Mouse (Mus musculus) lung, embryonic 16.5 days (tissue): ENCODE data around the gene Col28a1. TPM values are rescaled to one million over a fixed set of nuclear protein-coding genes. Genes with fewer than 3 reads are reported as not detected.
"Not testable (repeated sequence)": the region's sequence is repeated elsewhere in the genome, so short reads cannot be mapped to it uniquely, and the experiment has no call there.

Experiments
- ATAC-seq: fragments of 200-750 bp; cut with Nextera tagmentation; 2 replicates; pipeline ENCODE4 v1.8.0; 2017; ENCODE audit warnings: low read depth, mild to moderate bottlenecking, moderate library complexity
- H3K27ac ChIP-seq: fragments of 300-500 bp; sonication (generic); 2 replicates; pipeline ENCODE4 v1.5.1; 2014; ENCODE audit warnings: mild to moderate bottlenecking, control low read depth, low read length
- H3K27me3 ChIP-seq: fragments of 300-500 bp; sonication (generic); 2 replicates; pipeline ENCODE4 v1.6.1; 2014; ENCODE audit warnings: low read depth, low read length, mixed read lengths; ENCODE audit not compliant: control insufficient read depth, insufficient read depth
- H3K36me3 ChIP-seq: fragments of 300-500 bp; sonication (generic); 2 replicates; pipeline ENCODE4 v1.6.1; 2014; ENCODE audit warnings: low read length; ENCODE audit not compliant: control insufficient read depth, insufficient read depth
- H3K4me1 ChIP-seq: fragments of 300-500 bp; sonication (generic); replicated peaks from 2 replicates; pipeline ENCODE4 v1.6.1; 2014; ENCODE audit warnings: low read length, mixed read lengths; ENCODE audit not compliant: control insufficient read depth, insufficient read depth
- H3K4me2 ChIP-seq: fragments of 300-500 bp; sonication (generic); 2 replicates; pipeline ENCODE4 v1.6.1; 2014; ENCODE audit warnings: low read depth, low read length, control low read depth
- H3K4me3 ChIP-seq: fragments of 300-500 bp; sonication (generic); 2 replicates; pipeline ENCODE4 v1.5.1; 2014; ENCODE audit warnings: mild to moderate bottlenecking, low read length, control low read depth
- H3K9ac ChIP-seq: fragments of 300-500 bp; sonication (generic); 2 replicates; pipeline ENCODE4 v1.6.1; 2014; ENCODE audit warnings: low read length, control low read depth
- H3K9me3 ChIP-seq: fragments of 300-500 bp; sonication (generic); 2 replicates; pipeline ENCODE4 v1.6.1; 2016; ENCODE audit warnings: low read length; ENCODE audit not compliant: control insufficient read depth
- WGBS: fragments of 180-500 bp; shearing (Covaris S2); extraction: QIAGEN DNeasy Blood & Tissue Kit; methylation state at CpG from one replicate; pipeline ENCODE4 v1.1.7; 2014; 5-methylcytosine and 5-hydroxymethylcytosine counted together
- polyA plus RNA-seq: library from polyadenylated mRNA; unstranded; fragments of >200 nt; fragmentation: Nextera tagmentation; extraction: Ambion mirVana; gene quantifications from 2 replicates; pipeline ENCODE4 v1.2.1, GENCODE M21; 2015

The Col28a1 gene
- polyA plus RNA-seq, 1 experiment from 2014 or later = 2.2 TPM

GRCm38 (mm10) chr6:7994736-7995135 lies 197.7 kb downstream of the Col28a1 start:
- 81% methylated on average over 4 of the region's 4 CpGs for WGBS
- no peaks in the 10 kb centered on the region for H3K4me1 ChIP-seq
- no peaks in the 10 kb centered on the region for H3K36me3 ChIP-seq
- H3K4me2 ChIP-seq = no peak overlapping the region
- H3K9ac ChIP-seq = no peak overlapping the region
- no peaks in the 10 kb centered on the region for H3K9me3 ChIP-seq
- H3K27me3 ChIP-seq = no peaks in the 10 kb centered on the region
- ATAC-seq = no peak
- H3K4me3 ChIP-seq = no peak overlapping the region
- no peak overlapping the region for H3K27ac ChIP-seq

- H3K36me3 ChIP-seq = no peaks in the 10 kb centered on the region
- no peak overlapping the region for H3K27ac ChIP-seq
- H3K4me3 ChIP-seq = peak overlapping the region; percentile 42
- no peaks in the 10 kb centered on the region for H3K9me3 ChIP-seq
- H3K9ac ChIP-seq = no peak overlapping the region
- H3K27me3 ChIP-seq = no peaks in the 10 kb centered on the region
- H3K4me1 ChIP-seq = no peaks in the 10 kb centered on the region
- peak overlapping the region; percentile 52 for H3K4me2 ChIP-seq
- WGBS = 20% methylated on average over 7 of the region's 7 CpGs
- peak; percentile 60; the same call in 1 of the 2 replicates for ATAC-seq
These were observed 208.8 kb downstream of the Col28a1 start for GRCm38 (mm10) chr6:7983646-7983979.

- not testable (repeated sequence) for ATAC-seq, H3K27me3 ChIP-seq, H3K36me3 ChIP-seq, H3K9me3 ChIP-seq, H3K27ac ChIP-seq, H3K4me1 ChIP-seq
- Histone ChIP-seq H3K4me3 (peak overlapping the region; percentile 42), H3K4me2 (peak overlapping the region; percentile 52), H3K9ac (peak overlapping the region; percentile 35; the same call in 1 of the 2 replicates)
- 57% methylated on average over 32 of the region's 32 CpGs for WGBS
These were observed 209.3 kb downstream of the Col28a1 start for GRCm38 (mm10) chr6:7982958-7983645.

GRCm38 (mm10) chr6:7971020-7971760 lies 221.2 kb downstream of the Col28a1 start:
- Histone ChIP-seq H3K4me3 (no peak overlapping the region), H3K36me3 (no peaks in the 10 kb centered on the region), H3K9ac (no peak overlapping the region), H3K4me2 (no peak overlapping the region), H3K9me3 (no peaks in the 10 kb centered on the region), H3K27me3 (no peaks in the 10 kb centered on the region), H3K27ac (no peak overlapping the region), H3K4me1 (peaks cover 1% of the 10 kb centered on the region)
- ATAC-seq = no peak
- 61% methylated on average over 5 of the region's 5 CpGs for WGBS

- no peaks in the 10 kb centered on the region for H3K36me3 ChIP-seq
- no peak for ATAC-seq
- H3K27me3 ChIP-seq = no peaks in the 10 kb centered on the region
- H3K4me3 ChIP-seq = no peak overlapping the region
- peaks cover 3% of the 10 kb centered on the region for H3K4me1 ChIP-seq
- no peaks in the 10 kb centered on the region for H3K9me3 ChIP-seq
- no peak overlapping the region for H3K4me2 ChIP-seq
- no peak overlapping the region for H3K9ac ChIP-seq
- WGBS = 63% methylated on average over 4 of the region's 4 CpGs
- no peak overlapping the region for H3K27ac ChIP-seq
These were observed 223.0 kb downstream of the Col28a1 start for GRCm38 (mm10) chr6:7969376-7969775.

- H3K27me3 ChIP-seq = no peaks in the 10 kb centered on the region
- H3K36me3 ChIP-seq = no peaks in the 10 kb centered on the region
- no peak overlapping the region for H3K4me3 ChIP-seq
- H3K9ac ChIP-seq = no peak overlapping the region
- peaks cover 3% of the 10 kb centered on the region for H3K4me1 ChIP-seq
- no peak overlapping the region for H3K27ac ChIP-seq
- H3K9me3 ChIP-seq = no peaks in the 10 kb centered on the region
- WGBS = 25% methylated on average over 11 of the region's 11 CpGs
- ATAC-seq = no peak
- no peak overlapping the region for H3K4me2 ChIP-seq
These were observed 226.4 kb downstream of the Col28a1 start for GRCm38 (mm10) chr6:7965833-7966522.

GRCm38 (mm10) chr6:7962749-7963148 lies 229.7 kb downstream of the Col28a1 start:
- Histone ChIP-seq H3K4me1 (peaks cover 3% of the 10 kb centered on the region), H3K36me3 (no peaks in the 10 kb centered on the region), H3K4me2 (no peak overlapping the region), H3K9ac (no peak overlapping the region), H3K4me3 (no peak overlapping the region), H3K9me3 (no peaks in the 10 kb centered on the region), H3K27ac (no peak overlapping the region), H3K27me3 (no peaks in the 10 kb centered on the region)
- 85% methylated on average over 7 of the region's 7 CpGs for WGBS
- ATAC-seq = no peak

GRCm38 (mm10) chr6:7952208-7952607 lies 240.2 kb downstream of the Col28a1 start:
- WGBS = 38% methylated on average over 2 of the region's 2 CpGs
- Histone ChIP-seq H3K27ac (no peak overlapping the region), H3K4me2 (no peak overlapping the region), H3K4me3 (no peak overlapping the region), H3K27me3 (no peaks in the 10 kb centered on the region), H3K9me3 (no peaks in the 10 kb centered on the region), H3K36me3 (no peaks in the 10 kb centered on the region), H3K9ac (no peak overlapping the region), H3K4me1 (no peaks in the 10 kb centered on the region)
- no peak for ATAC-seq

GRCm38 (mm10) chr6:7951778-7952177 lies 240.6 kb downstream of the Col28a1 start:
- no peaks in the 10 kb centered on the region for H3K4me1 ChIP-seq
- H3K36me3 ChIP-seq = no peaks in the 10 kb centered on the region
- H3K27me3 ChIP-seq = no peaks in the 10 kb centered on the region
- H3K4me2 ChIP-seq = no peak overlapping the region
- no peak overlapping the region for H3K27ac ChIP-seq
- no peak overlapping the region for H3K4me3 ChIP-seq
- H3K9me3 ChIP-seq = no peaks in the 10 kb centered on the region
- no peak for ATAC-seq
- no peak overlapping the region for H3K9ac ChIP-seq
